Mouse (Mus musculus) C2C12 (cell line): Measurements from ENCODE around the gene Thumpd1.

Source experiments
- CTCF ChIP-seq: IDR thresholded peaks from one replicate; pipeline ENCODE4 v1.5.1; 2011; ENCODE audit not compliant: control insufficient read depth, insufficient read depth, insufficient read length
- FOSL1 ChIP-seq: IDR thresholded peaks from one replicate; pipeline ENCODE4 v1.8.0; 2011; ENCODE audit warnings: mild to moderate bottlenecking, low read length; ENCODE audit not compliant: poor library complexity, insufficient read depth, severe bottlenecking
- MAX ChIP-seq: IDR thresholded peaks from one replicate; pipeline ENCODE4 v1.6.1; 2011; ENCODE audit warnings: mild to moderate bottlenecking, control low read depth
- MYOD1 ChIP-seq: IDR thresholded peaks from one replicate; pipeline ENCODE4 v1.6.1; 2011; ENCODE audit warnings: low read depth; ENCODE audit not compliant: control insufficient read depth, insufficient read length
- USF1 ChIP-seq: IDR thresholded peaks from one replicate; pipeline ENCODE4 v1.6.1; 2011; ENCODE audit warnings: low read depth, mild to moderate bottlenecking, control low read depth, moderate library complexity

DNA sequence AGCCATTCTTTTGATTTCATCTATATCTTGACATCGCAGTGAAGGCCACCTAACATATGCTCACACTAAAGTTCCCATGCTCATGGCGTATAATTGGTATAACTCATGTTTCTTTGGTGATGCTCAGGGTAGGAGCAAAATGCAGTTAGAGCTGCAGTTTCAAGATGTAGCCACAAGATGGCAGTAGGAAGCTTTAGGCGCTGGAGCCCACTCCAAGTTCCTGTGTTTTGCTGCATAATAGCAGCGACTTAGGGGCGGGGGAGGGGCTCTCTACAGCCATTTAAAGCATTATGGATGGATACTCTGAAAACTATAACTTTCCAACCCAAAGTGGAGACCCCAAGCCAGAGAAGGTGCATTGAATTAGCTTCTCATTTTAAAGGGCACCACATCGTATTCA is 47.1 kb downstream of the Thumpd1 start:
- no peak for TF ChIP-seq CTCF
- no peak for TF ChIP-seq FOSL1
- TF ChIP-seq MAX, result no peak
- TF ChIP-seq USF1, result no peak
- TF ChIP-seq MYOD1, result no peak
